Mouse (Mus musculus) megakaryocyte, embryonic 14.5 days (primary cell): ENCODE measurements around the gene Dpp6.

Source experiments
- FLI1 ChIP-seq: IDR thresholded peaks from 2 replicates; pipeline ENCODE4 v1.6.1; 2012; ENCODE audit warnings: low read length, inconsistent platforms, mixed read lengths
- GATA1 ChIP-seq: IDR thresholded peaks from 3 replicates; pipeline ENCODE4 v1.6.1; 2012; ENCODE audit warnings: mixed read lengths, low read length, inconsistent platforms, borderline replicate concordance

DNA sequence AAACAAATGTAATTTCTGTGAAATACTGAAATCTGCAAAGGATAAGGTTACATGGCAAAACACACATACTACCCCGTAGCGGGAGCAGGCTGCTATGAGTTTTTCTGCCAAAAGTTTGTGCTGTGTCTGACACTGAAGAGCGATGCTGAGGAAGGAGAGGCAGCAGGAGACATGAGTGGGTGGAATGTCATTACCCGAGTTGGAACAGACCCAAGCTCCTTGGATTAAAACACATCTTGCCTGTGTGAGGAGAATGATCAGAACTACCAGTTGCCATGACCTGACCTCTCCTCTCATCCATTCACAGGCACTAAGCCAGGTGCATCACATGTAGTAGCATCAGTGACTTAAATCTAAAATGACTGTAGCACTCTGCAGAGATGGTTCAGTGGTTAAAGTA lies 309.0 kb downstream of the Dpp6 start:
- TF ChIP-seq GATA1: no peak
- no peak for TF ChIP-seq FLI1
